Mouse (Mus musculus): Measurements from ENCODE around the gene Chdh.

- TF ChIP-seq CTCF (conservative IDR thresholded peaks at IDR 0.05; ENCODE audit: low read length) (no peak), NANOG (IDR thresholded peaks at IDR 0.05; ENCODE audit: borderline replicate concordance, low read length) (no peak)
These were observed 11.5 kb upstream of the Chdh start for GRCm38 (mm10) chr14:29997345-29997744.
